Mouse (Mus musculus): ENCODE results near the gene Olfr1253.

DNA sequence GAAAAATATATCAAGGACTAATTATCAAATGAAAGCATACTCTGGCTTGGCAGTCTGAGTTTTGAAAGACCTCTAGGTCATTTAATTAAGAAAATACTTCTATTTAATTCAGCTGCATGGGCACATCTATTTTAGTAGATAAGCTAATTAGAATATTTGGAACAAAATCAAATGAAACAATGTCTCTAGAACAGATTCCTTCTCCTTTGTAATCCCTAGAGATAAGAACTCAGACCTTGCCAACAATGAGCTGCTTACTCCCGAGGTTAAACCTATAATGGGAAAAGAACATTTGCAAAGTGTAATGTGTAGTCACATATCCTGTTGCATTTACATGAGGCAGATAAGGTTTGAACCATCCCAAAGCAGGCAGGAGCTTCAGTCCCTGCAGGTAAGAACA lies 32.0 kb downstream of the Olfr1253 start, which contains the start of gene Olfr1252:
- TF ChIP-seq CTCF (IDR thresholded peaks at IDR 0.05; ENCODE audit: extremely low read depth, insufficient read depth, insufficient read length, insufficient replicate concordance) = no peak
- TF ChIP-seq POLR2A (IDR thresholded peaks at IDR 0.05; ENCODE audit: low read depth, low read length) = no peak
